In the genomic region with DNA sequence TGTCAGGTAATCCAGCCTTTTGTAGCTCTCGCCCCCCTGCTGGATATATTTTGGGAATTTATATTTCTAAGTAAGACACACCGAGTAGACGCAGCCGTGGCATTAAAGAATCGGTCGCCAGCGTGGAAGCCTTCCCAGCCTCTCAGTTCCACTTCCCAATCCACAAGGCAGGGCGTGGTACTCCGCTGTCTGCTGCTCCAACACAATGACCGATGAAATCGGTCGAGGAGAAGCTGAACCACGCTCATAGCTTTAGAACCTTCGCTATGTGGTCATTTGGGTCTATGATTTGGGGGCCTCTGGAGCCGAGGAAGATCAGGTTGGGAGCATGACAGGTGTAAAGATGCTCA, we compare ENCODE assay signal across 10 mouse cellular contexts.
A peak's percentile ranks its signal among the peaks of the same experiment; 100 is the strongest.
DNase-seq lines count a peak whose midpoint lies in the region; ATAC-seq and TF ChIP-seq lines count a peak whose summit lies in the region.
"Had no signal": no experiment of that assay in that cellular context is flagged by ENCODE, and none has a peak within 500 bp of the region (broad histone marks: within the 10 kb centered on the region; RNA-seq: fewer than 3 reads in every experiment).

No protein-coding gene starts in this region.

- intact Hi-C loops in heart, postnatal 36 days (cut with DNase I): no loop called here

- H3K4me1 ChIP-seq in heart, embryonic 13.5 days: no peaks in the 10 kb centered on the region
- H3K4me1 ChIP-seq in ES-Bruce4 (ENCODE audit: control insufficient read depth, insufficient read depth, low read length): peaks cover 2% of the 10 kb centered on the region
- H3K4me1 ChIP-seq in cortical plate, adult 2 months (ENCODE audit: control insufficient read depth, insufficient read depth, low read length): no peaks in the 10 kb centered on the region

- H3K4me2 ChIP-seq in heart, embryonic 13.5 days: no peak overlapping the region

- DNase-seq in heart, postnatal 36 days: no peak
- peak; percentile 53 for DNase-seq in lung, postnatal 36 days
- no peak for DNase-seq in lung, postnatal 14 days
- no peak for DNase-seq in frontal cortex, postnatal 14 days (ENCODE audit: low spot score in 2 of 2)

- no peak for TF ChIP-seq EP300 in ES-Bruce4 (IDR thresholded peaks at IDR 0.05; ENCODE audit: insufficient read depth, low read depth, low read length)

- TF ChIP-seq POLR2A in ES-Bruce4 (IDR thresholded peaks at IDR 0.05; ENCODE audit: insufficient read depth, low read length): no peak
- TF ChIP-seq POLR2A in cortical plate, adult 2 months (IDR thresholded peaks at IDR 0.05; ENCODE audit: extremely low read depth, insufficient read depth, low read length): no peak

- no peaks in the 10 kb centered on the region for H3K36me3 ChIP-seq in heart, embryonic 13.5 days
- H3K36me3 ChIP-seq in ES-Bruce4 (ENCODE audit: control insufficient read depth, insufficient read depth, low read length, poor library complexity, severe bottlenecking): no peaks in the 10 kb centered on the region

- no peak for TF ChIP-seq CTCF in ES-Bruce4 (IDR thresholded peaks at IDR 0.05; ENCODE audit: low read depth, low read length)
- no peak for TF ChIP-seq CTCF in cortical plate, adult 2 months (IDR thresholded peaks at IDR 0.05; ENCODE audit: extremely low read depth, insufficient read depth, low read length)

- H3K9me3 ChIP-seq in heart, embryonic 13.5 days: no peaks in the 10 kb centered on the region
- H3K9me3 ChIP-seq in ES-Bruce4 (replicated peaks; ENCODE audit: control insufficient read depth, insufficient read depth, low read length, poor library complexity, severe bottlenecking): no peaks in the 10 kb centered on the region

- H3K4me3 ChIP-seq in heart, embryonic 13.5 days: no peak overlapping the region
- no peak overlapping the region for H3K4me3 ChIP-seq in ES-Bruce4 (ENCODE audit: low read depth, low read length)
- no peak overlapping the region for H3K4me3 ChIP-seq in cortical plate, adult 2 months (ENCODE audit: insufficient read depth, low read length)
- H3K4me3 ChIP-seq: myocyte had no signal

- H3K9ac ChIP-seq in heart, embryonic 13.5 days: no peak overlapping the region
- H3K9ac ChIP-seq in ES-Bruce4 (ENCODE audit: low read depth, poor library complexity, severe bottlenecking): no peak overlapping the region

- 0 out of 2 replicates have a peak overlapping the region, but pooled peaks have one; percentile 28 for H3K27ac ChIP-seq in heart, embryonic 13.5 days (replicated peaks)
- H3K27ac ChIP-seq in ES-Bruce4 (ENCODE audit: insufficient read depth, low read length): 0 out of 2 replicates have a peak overlapping the region, but pooled peaks have one; percentile 5
- H3K27ac ChIP-seq in cortical plate, adult 2 months (ENCODE audit: insufficient read depth, low read length): peak overlapping the region; percentile 15
- H3K27ac ChIP-seq: kidney, postnatal 0 days; macrophage had no signal

- H3K27me3 ChIP-seq in heart, embryonic 13.5 days (replicated peaks): no peaks in the 10 kb centered on the region
- H3K27me3 ChIP-seq in ES-Bruce4 (ENCODE audit: control insufficient read depth, insufficient read depth, low read length, poor library complexity, severe bottlenecking): no peaks in the 10 kb centered on the region

- ATAC-seq in heart, embryonic 13.5 days (ENCODE audit: extremely low read depth, insufficient number of reproducible peaks, low FRiP score, low TSS enrichment): no peak

- WGBS in heart, embryonic 13.5 days: 87% methylated on average over 15 of the region's 15 CpGs
